Mouse (Mus musculus) heart, postnatal 36 days (tissue): ENCODE measurements around the gene Faap100. TPM values are rescaled to one million over a fixed set of nuclear protein-coding genes. Genes with fewer than 3 reads are reported as not detected.

Source experiments
- DNase-seq, 2 experiments: peaks; one replicate each; pipeline ENCODE4 v3.0.0; 2021 to 2022
- intact Hi-C: fragments of 180-260 bp; cut with DNase I; formaldehyde crosslinking; loops from one replicate; pipeline ENCODE4 v1.15.1; 2025
- total RNA-seq, 2 experiments: library from RNA; stranded (reverse); gene quantifications; 2 replicates each; pipeline ENCODE4 v1.2.3; 2021

Gene Faap100
- total RNA-seq, 2 experiments from 2014 or later: 13.8 to 15.4 TPM

DNA sequence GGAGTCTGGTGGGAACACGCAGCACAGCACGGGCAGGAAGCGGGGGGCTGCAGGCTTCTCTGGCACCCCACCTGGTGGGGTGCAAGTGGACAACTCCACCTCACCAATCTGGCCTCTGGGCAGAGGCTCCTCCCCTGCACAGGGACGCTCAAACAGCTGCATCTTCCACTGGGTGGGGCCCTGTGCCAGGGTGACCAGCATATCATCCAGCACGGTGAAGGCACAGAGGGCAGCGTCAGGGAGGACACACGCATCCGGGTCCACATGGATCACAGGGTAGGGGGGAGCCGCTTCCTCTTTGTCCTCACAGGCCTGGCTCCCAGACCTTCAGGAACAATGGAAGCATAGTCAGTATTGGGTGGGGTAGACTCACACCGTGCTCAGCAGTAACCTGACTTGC lies 1.2 kb downstream of the Faap100 start:
- DNase-seq: no peak
- intact Hi-C loops: no loop called here

DNA sequence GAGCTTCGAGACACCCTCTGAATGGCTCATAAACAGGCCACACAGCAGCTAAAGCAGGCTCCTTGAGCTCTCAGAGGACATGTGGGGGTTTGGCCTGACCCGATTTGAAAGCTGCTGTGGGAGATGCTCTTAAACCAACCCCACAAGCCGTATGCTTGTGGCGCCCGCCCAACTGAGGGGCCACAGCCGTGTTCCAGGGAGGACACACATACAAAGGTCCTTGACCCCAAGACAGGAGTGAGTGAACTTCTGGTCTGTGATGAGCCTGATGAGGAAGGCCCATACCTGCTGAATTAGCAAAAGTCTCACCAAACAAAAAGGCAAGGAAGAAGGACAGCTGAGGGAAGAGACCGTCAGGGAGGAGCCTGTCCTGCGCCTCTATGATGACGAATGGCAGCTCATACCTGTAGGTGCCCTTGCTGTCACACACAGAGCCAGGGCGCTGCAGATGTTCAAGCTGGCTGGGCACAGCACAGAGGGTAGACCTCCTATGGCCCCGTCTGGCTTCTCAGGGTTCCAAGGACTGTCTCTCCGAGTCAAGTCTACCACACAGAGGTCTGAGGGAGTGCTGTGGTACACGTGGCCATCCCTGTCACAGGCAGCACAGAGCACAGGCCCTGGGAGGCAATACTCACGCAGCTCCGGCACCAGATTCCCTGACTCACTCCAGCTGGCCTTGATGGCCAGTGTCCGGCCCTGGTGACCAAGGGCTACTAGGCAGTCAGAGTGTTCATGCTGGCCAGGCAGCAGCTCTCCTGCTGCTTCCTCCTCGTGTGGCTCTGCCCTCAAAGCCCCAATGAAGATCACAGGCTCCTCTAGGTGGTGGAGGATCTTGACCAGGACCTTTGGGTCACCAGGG lies 2.0 kb downstream of the Faap100 start:
- no peak for DNase-seq
- intact Hi-C loops: no loop called here

DNA sequence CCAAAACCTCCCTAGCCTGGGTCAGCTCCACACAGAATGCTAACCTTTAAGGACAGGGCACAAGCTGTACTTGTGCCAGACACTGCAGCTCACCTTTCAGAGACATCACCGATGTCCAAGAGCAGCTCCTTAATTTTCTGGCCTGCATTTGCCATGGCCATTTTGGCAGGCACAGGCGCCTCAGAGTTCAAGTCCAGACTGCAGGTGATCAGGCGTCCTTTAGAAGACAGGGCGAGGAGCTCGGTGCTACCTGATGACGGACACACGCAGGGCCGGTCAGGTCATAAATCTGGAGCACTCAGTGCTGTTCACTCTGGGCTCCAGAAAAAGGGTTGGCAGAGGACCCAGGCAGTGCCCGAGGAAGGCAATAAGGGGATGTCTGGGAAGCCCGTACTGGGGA lies 3.2 kb downstream of the Faap100 start:
- intact Hi-C loops: loop anchor here (2.0 kb wide), 1 partner anchor 17 kb away; no protein-coding TSS in a partner anchor
- no peak for DNase-seq

DNA sequence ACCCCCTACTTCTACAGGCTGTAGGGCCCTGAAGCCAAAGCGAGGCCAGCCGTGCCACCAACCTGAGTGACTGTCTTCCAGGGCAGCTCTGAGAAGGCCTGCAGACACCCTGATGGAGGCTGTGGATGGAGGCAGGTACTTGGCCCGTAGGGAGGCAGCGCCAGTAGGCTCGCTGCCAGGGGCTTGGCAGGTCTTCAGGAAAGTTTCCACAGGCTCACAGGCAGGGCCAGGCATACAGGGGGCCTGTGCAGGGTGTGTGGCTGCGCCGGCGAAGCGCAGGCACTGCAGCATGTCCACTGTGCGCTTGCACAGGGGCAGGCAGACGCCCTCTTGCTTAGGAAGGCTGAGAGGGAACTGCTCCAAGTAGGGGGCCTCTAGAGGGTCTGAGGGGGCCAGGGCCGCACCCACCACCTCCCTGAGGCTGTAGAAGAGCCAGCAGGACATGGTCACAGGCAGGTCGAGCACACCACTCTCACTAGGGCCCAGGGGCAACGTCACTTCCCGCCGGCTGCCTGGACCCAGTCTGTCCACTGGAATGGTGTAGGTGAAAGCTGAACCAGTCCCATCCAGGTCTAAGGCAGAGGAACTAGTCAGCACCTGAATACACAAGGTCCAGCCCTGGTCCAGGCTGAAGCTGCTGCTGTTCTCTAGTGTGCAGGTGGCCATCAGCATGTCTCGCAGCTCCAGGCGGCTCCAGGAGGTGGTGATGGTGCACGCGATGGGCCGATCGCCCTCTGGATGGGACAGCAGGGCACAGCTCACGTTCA lies 4.6 kb downstream of the Faap100 start:
- DNase-seq: peak; percentile 78 to 80
- intact Hi-C loops: loop anchor here (2.0 kb wide), 1 partner anchor 15 kb away; no protein-coding TSS in a partner anchor

GRCm38 (mm10) chr11:120373025-120373424 lies 5.5 kb downstream of the Faap100 start:
- no peak for DNase-seq
- intact Hi-C loops: no loop called here

DNA sequence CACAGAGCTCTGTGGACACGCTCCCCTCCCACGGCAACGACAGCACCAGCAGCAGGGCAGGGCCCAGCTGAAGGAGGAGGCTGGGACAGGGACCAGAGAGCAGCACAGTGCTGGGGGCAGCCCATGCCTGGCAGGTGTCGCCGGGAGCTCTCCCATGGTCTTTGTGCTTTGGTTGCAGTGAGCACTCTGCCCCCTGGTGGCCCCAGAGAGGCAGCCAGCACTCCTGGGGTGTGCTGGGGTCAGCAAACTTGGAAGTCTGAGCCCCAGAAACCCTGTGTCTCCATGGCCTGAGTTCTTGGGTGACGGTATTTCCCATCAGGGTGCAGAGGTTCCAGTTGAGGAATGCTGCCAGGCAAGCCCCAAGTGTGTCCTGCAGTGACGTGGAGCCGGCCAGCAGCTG lies 8.9 kb downstream of the Faap100 start:
- DNase-seq: peak; percentile 73 to 75
- intact Hi-C loops: loop anchor here (1.0 to 5.0 kb wide), 2 partner anchors 16 to 257 kb away; no protein-coding TSS in a partner anchor

DNA sequence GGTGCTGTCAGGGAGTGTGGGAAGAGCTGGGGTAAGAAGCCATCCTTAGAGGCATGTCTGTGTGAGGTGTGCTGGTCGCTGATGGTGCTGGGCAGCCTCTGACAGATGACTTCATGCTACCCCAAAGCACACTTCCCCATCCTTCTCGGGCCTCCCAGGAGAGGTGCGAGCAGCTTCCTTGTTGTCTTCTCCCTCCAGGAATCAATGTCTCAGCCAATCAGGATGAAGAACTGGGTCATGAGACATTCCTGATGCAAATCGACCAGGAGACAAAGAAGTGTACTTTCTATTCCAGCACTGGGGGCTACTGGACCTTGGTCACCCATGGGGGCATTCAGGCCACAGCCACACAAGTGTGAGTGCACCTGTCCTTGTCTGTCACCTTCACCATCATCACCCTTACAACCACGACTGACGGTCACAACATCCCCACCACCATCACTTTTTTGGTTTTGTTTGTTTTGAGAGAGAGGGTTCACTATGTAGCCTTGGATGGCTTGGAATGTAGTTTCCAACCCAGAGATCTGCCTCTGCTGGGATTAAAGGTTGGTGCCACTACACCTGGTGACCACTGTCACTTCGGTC lies 12.0 kb downstream of the Faap100 start:
- intact Hi-C loops: loop anchor here (5.0 kb wide), 1 partner anchor 254 kb away; no protein-coding TSS in a partner anchor
- no peak for DNase-seq

GRCm38 (mm10) chr11:120362891-120363290 lies 15.7 kb downstream of the Faap100 start:
- intact Hi-C loops: no loop called here

GRCm38 (mm10) chr11:120361295-120361694 lies 17.3 kb downstream of the Faap100 start, which contains the start of gene Fscn2:
Gene Fscn2, plus strand, starts transcription at chr11:120361534.
- no peak for DNase-seq
- intact Hi-C loops: no loop called here

More at GRCm38 (mm10) chr11:120362891-120363290, 15.7 kb downstream of the Faap100 start:
- DNase-seq: no peak

GRCm38 (mm10) chr11:120360755-120361154 lies 17.8 kb downstream of the Faap100 start:
- DNase-seq: no peak
- intact Hi-C loops: no loop called here

GRCm38 (mm10) chr11:120360062-120360461 lies 18.5 kb downstream of the Faap100 start:
- peak in 1 of 2 experiments; percentile 53 for DNase-seq
- intact Hi-C loops: no loop called here

DNA sequence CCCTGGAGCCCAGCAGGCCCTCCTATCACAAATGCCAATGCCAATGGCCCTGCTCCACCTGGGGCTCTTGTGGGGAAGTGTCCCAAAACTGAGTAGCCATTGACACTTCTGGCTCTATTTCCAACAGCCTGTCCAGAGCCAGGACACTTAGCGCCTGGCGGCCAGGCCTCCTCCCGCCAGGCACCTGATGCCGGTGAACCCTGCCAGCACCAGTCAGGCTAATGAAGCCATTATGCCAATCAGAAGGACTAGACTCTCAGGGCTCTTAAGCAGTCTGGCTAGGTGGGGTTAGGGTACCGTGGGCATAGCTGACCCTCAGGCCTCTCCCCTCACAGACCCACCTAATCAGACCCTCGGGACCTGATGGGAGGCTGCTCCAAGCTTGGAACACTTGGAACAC lies 19.2 kb downstream of the Faap100 start:
- intact Hi-C loops: loop anchor here (2.0 kb wide), 1 partner anchor 15 kb away; no protein-coding TSS in a partner anchor
- peak in 1 of 2 experiments; percentile 57 for DNase-seq

GRCm38 (mm10) chr11:120357791-120358401 lies 20.7 kb downstream of the Faap100 start:
- peak; percentile 59 to 69 for DNase-seq
- intact Hi-C loops: loop anchor here (2.0 kb wide), 1 partner anchor 17 kb away; no protein-coding TSS in a partner anchor

DNA sequence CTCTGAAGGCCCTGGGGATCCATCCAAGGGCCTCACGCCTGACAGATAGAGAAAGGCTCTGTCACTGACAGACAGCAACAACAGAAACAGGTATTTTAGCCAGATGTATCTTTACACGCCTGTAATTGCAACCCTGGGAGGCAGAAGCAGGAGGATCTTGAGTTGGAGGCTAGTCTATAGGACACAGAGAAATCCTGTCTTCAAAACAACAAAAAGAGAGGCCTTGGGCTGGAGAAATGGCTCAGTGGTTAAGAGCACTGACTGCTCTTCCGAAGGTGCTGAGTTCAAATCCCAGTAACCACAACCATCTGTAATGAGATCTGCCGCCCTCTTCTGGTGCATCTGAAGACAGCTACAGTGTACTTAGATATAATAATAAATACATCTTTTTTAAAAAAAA lies 21.7 kb downstream of the Faap100 start:
- intact Hi-C loops: no loop called here

GRCm38 (mm10) chr11:120356319-120356840 lies 22.2 kb downstream of the Faap100 start:
- intact Hi-C loops: no loop called here
- no peak for DNase-seq

More for the DNA sequence above, 21.7 kb downstream of the Faap100 start:
- DNase-seq: no peak

DNA sequence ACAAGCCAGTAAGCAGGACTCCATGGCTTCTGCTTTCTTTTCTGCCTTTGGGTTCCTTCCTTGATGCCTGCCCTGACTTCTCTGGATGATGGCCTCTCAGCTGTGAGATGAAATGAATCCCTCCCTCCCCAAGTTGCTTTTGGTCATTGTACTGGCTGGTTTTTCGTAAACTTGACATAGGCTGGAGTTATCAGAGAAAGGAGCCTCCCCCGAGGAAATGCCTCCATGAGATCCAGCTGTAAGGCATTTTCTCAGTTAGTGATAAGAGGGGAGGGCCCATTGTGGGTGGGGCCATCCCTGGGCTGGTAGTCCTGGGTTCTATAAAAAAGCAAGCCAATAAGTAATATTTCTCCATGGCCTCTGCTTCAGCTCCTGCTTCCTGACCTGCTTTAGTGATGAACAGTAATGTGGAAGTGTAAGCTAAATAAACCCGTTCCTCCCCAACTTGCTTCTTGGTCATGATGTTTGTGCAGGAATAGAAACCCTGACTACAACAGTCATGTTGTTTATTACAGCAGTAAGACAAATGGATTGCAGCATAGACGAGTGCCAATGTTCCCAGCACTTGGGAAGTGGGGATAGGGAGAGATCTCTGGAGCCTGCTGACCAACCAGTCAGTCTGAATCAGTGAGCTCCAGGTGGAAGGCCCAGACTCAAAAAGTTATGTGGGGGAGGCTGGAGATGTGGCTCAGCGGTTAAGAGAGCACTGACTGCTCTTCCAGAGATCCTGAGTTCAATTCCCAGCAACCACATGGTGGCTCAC lies 23.1 kb downstream of the Faap100 start:
- DNase-seq: no peak
- intact Hi-C loops: no loop called here

DNA sequence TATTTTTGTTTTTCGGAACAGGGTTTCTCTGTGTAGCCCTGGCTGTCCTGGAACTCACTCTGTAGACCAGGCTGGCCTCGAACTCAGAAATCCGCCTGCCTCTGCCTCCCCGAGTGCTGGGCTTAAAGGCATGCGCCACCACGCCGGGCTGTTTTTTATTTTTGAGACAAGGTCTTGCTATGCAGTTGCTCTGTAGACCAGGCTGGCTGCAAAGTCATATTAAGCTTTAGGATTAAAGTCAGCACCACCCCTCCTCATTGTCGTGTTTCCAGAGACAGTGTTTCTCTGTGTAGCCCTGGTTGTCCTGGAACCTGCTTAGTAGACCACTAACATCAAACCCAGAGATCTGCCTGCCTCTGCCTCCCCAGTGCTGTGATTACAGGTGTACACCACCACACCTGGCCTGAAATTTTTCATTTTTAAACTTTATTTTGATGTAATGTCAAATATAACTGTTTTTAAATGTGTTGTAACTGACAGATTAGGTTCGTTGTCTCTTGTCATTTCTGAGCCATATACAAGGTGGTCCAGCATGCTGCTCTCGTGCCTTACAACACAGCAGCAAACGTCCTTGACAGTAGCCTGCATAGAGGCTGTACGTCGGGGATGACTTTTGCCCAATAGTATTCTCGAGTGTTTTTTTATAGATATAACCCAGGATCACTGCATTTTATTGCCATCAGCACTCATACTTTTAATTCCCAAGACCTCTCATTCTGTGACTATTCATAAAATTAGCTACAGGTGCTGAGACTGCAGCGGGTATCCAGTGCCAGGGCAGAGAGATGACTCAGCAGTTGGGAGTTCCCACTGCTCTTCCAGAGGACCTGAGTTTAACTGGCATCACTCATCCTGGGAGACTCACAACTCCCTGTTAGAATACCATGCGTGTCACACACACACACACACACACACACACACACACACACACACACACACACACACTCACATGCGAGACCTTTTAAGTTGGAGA lies 24.0 kb downstream of the Faap100 start:
- DNase-seq: peak in 1 of 2 experiments; percentile 15
- intact Hi-C loops: no loop called here
